Comparison of ENCODE assay signal across 35 mouse cellular contexts in genomic region chr1:63708876-63709275, GRCm38 (mm10). TPM values are rescaled to one million over a fixed set of nuclear protein-coding genes. Genes with fewer than 3 reads are reported as not detected.
DNase-seq lines count a peak whose midpoint lies in the region; ATAC-seq lines count a peak whose summit lies in the region.
"Had no signal": no experiment of that assay in that cellular context is flagged by ENCODE, and none has a peak within 500 bp of the region (broad histone marks: within the 10 kb centered on the region; RNA-seq: fewer than 3 reads in every experiment).

No protein-coding gene starts in this region.

- DNase-seq in lung, postnatal 25 days (ENCODE audit: low spot score) = peak; percentile 7
- no peak for DNase-seq in lung, postnatal 10 days
- DNase-seq in 416B (ENCODE audit: low read depth) = peak; percentile 3
- DNase-seq in MN1 (ENCODE audit: low spot score) = peak; percentile 24
- DNase-seq in fat pad, adult 2 months (ENCODE audit: extremely low read depth, low read depth, low spot score) = peak; percentile 87
- no peak for DNase-seq in adrenal gland, postnatal 4 days (ENCODE audit: low spot score in 2 of 2)
- DNase-seq: adrenal gland, adult 8-10 months; adrenal gland, postnatal 25 days; B cell, adult 2 months; cerebellum, adult 18-20 months; cerebellum, adult 9-10 months; cerebellum, postnatal 25 days; gastrocnemius, postnatal 14 days; heart, adult 2 months had no signal

- no peaks in the 10 kb centered on the region for H3K9me3 ChIP-seq in liver, embryonic 12.5 days (replicated peaks)
- H3K9me3 ChIP-seq: embryonic facial prominence, embryonic 12.5 days; embryonic facial prominence, embryonic 15.5 days; forebrain, embryonic 10.5 days; forebrain, embryonic 13.5 days; heart, embryonic 13.5 days; hindbrain, embryonic 12.5 days; hindbrain, embryonic 15.5 days had no signal

- no peak overlapping the region for H3K9ac ChIP-seq in liver, embryonic 12.5 days
- H3K9ac ChIP-seq: embryonic facial prominence, embryonic 12.5 days; embryonic facial prominence, embryonic 15.5 days; forebrain, embryonic 13.5 days; heart, embryonic 13.5 days; hindbrain, embryonic 12.5 days; hindbrain, embryonic 15.5 days had no signal

- no peak overlapping the region for H3K27ac ChIP-seq in liver, embryonic 12.5 days
- H3K27ac ChIP-seq: embryonic facial prominence, embryonic 12.5 days; embryonic facial prominence, embryonic 15.5 days; forebrain, embryonic 10.5 days; forebrain, embryonic 13.5 days; heart, adult 2 months; heart, embryonic 10.5 days; heart, embryonic 13.5 days; hindbrain, embryonic 12.5 days; hindbrain, embryonic 15.5 days had no signal

- H3K36me3 ChIP-seq in liver, embryonic 12.5 days = no peaks in the 10 kb centered on the region
- H3K36me3 ChIP-seq: embryonic facial prominence, embryonic 12.5 days; embryonic facial prominence, embryonic 15.5 days; forebrain, embryonic 10.5 days; heart, embryonic 10.5 days; heart, embryonic 13.5 days; hindbrain, embryonic 12.5 days; hindbrain, embryonic 15.5 days had no signal

- H3K27me3 ChIP-seq in liver, embryonic 12.5 days (replicated peaks) = no peaks in the 10 kb centered on the region
- H3K27me3 ChIP-seq: embryonic facial prominence, embryonic 12.5 days; embryonic facial prominence, embryonic 15.5 days; forebrain, embryonic 13.5 days; heart, embryonic 13.5 days; hindbrain, embryonic 12.5 days; hindbrain, embryonic 15.5 days had no signal

- H3K4me2 ChIP-seq in liver, embryonic 12.5 days = no peak overlapping the region
- H3K4me2 ChIP-seq: embryonic facial prominence, embryonic 12.5 days; embryonic facial prominence, embryonic 15.5 days; forebrain, embryonic 13.5 days; heart, embryonic 13.5 days; hindbrain, embryonic 12.5 days; hindbrain, embryonic 15.5 days had no signal

- H3K4me1 ChIP-seq in liver, embryonic 12.5 days = no peaks in the 10 kb centered on the region
- H3K4me1 ChIP-seq: embryonic facial prominence, embryonic 12.5 days; embryonic facial prominence, embryonic 15.5 days; forebrain, embryonic 10.5 days; forebrain, embryonic 13.5 days; heart, embryonic 10.5 days; hindbrain, embryonic 12.5 days; hindbrain, embryonic 15.5 days had no signal

- 61% methylated on average over 3 of the region's 3 CpGs for WGBS in liver, embryonic 12.5 days (ENCODE audit: insufficient replicate concordance)

- ATAC-seq in CD4-positive, CD25-positive, alpha-beta regulatory T cell, adult 4 months = no peak
- ATAC-seq in liver, embryonic 12.5 days = no peak
- ATAC-seq: forebrain, embryonic 13.5 days; forebrain, embryonic 16.5 days; intestine, postnatal 0 days had no signal

- no peak overlapping the region for H3K4me3 ChIP-seq in liver, embryonic 12.5 days
- H3K4me3 ChIP-seq: embryonic facial prominence, embryonic 12.5 days; embryonic facial prominence, embryonic 15.5 days; erythroblast, embryonic 14.5 days; forebrain, embryonic 10.5 days; forebrain, embryonic 13.5 days; heart, adult 2 months; heart, embryonic 10.5 days; heart, embryonic 13.5 days; hindbrain, embryonic 12.5 days; hindbrain, embryonic 15.5 days had no signal

RNA-seq across cellular contexts. Expression of gene Mdh1b, which starts 21.2 kb away (rescaled TPM):
- not detected for polyA plus RNA-seq in CD4-positive, CD25-positive, alpha-beta regulatory T cell, adult 4 months (2017; shearing (Covaris generic))
- total RNA-seq in adrenal gland, postnatal 4 days (2021) = under 1 TPM in 1 of 2 experiments, not detected in 1; 0.22 TPM
- 0.11 TPM in 1 of 2 replicates, not detected in the other for polyA plus RNA-seq in liver, embryonic 12.5 days (2016; fragmentation: Nextera tagmentation; extraction: Ambion mirVana)
- total RNA-seq: adrenal gland, postnatal 25 days; common myeloid progenitor, adult 5-6 weeks; gastrocnemius, adult 18-20 months; gastrocnemius, postnatal 14 days; gastrocnemius, postnatal 4 days; heart, adult 2 months; heart, postnatal 25 days; hematopoietic stem cell, adult 5-6 weeks had no signal
- polyA plus RNA-seq: embryonic facial prominence, embryonic 12.5 days; erythroblast, embryonic 14.5 days; heart, embryonic 10.5 days; heart, embryonic 13.5 days; intestine, embryonic 14.5 days; intestine, postnatal 0 days had no signal

RNA-seq across cellular contexts. Expression of gene Fastkd2, which starts 21.5 kb away (rescaled TPM):
- polyA plus RNA-seq in CD4-positive, CD25-positive, alpha-beta regulatory T cell, adult 4 months (2017; shearing (Covaris generic)) = 10 to 100 TPM; 32.4 to 49.3 TPM
- 10 to 100 TPM; 28.4 to 36.3 TPM for total RNA-seq in adrenal gland, postnatal 4 days (2021)
- polyA plus RNA-seq in liver, embryonic 12.5 days (2016; fragmentation: Nextera tagmentation; extraction: Ambion mirVana) = 61.3 and 64.2 TPM in 2 replicates

RNA-seq across cellular contexts. Expression of gene Dytn, which starts 22.1 kb away (rescaled TPM):
- not detected for polyA plus RNA-seq in CD4-positive, CD25-positive, alpha-beta regulatory T cell, adult 4 months (2017; shearing (Covaris generic))
- total RNA-seq in adrenal gland, postnatal 4 days (2021) = not detected
- polyA plus RNA-seq in liver, embryonic 12.5 days (2016; fragmentation: Nextera tagmentation; extraction: Ambion mirVana) = not detected in 2 replicates
- total RNA-seq: adrenal gland, adult 8-10 months; adrenal gland, postnatal 25 days; common myeloid progenitor, adult 5-6 weeks; ES-E14; gastrocnemius, adult 18-20 months; gastrocnemius, postnatal 14 days; gastrocnemius, postnatal 4 days; heart, adult 2 months; heart, postnatal 25 days; hematopoietic stem cell, adult 5-6 weeks had no signal
- polyA plus RNA-seq: erythroblast, embryonic 14.5 days; forebrain, embryonic 10.5 days; forebrain, embryonic 13.5 days; forebrain, embryonic 16.5 days; heart, adult 2 months; heart, embryonic 10.5 days; heart, embryonic 13.5 days; heart, embryonic 16.5 days; hindbrain, embryonic 12.5 days; intestine, embryonic 14.5 days; intestine, postnatal 0 days had no signal

Comparison
In these comparisons a context has a peak if more than half of its experiments do, and no peak if none do; other contexts are left out.
1. DNase-seq: peak in lung, postnatal 25 days (single experiment), 416B (single experiment), MN1 (single experiment) and fat pad, adult 2 months (single experiment); none in lung, postnatal 10 days (single experiment) and adrenal gland, postnatal 4 days (0 of 2).